Comparison of ENCODE assay signal across 13 mouse cellular contexts in genomic region chr12:12812873-12813272, GRCm38 (mm10).
DNase-seq lines count a peak whose midpoint lies in the region; ATAC-seq lines count a peak whose summit lies in the region.
"Had no signal": no experiment of that assay in that cellular context is flagged by ENCODE, and none has a peak within 500 bp of the region (broad histone marks: within the 10 kb centered on the region; RNA-seq: fewer than 3 reads in every experiment).

No protein-coding gene starts in this region.

- 0 out of 2 replicates have a peak, but pooled peaks cover 4% of the 10 kb centered on the region for H3K27me3 ChIP-seq in midbrain, embryonic 12.5 days
- H3K27me3 ChIP-seq: embryonic facial prominence, embryonic 13.5 days; liver, embryonic 15.5 days; stomach, embryonic 15.5 days had no signal

- DNase-seq in cerebellum, postnatal 10 days = peak; percentile 71 to 75
- DNase-seq in cerebellum, adult 11-12 months = no peak
- peak; percentile 78 for DNase-seq in ES-CJ7 (ENCODE audit: low read depth, low spot score)
- no peak for DNase-seq in gastrocnemius, adult 8-10 months (ENCODE audit: low spot score in 2 of 2)
- no peak for DNase-seq in urinary bladder, postnatal 36 days (ENCODE audit: low spot score in 2 of 2)
- no peak for DNase-seq in testis, postnatal 14 days (ENCODE audit: low spot score)
- DNase-seq: heart, adult 18-20 months had no signal

- peaks cover 30% of the 10 kb centered on the region for H3K4me1 ChIP-seq in midbrain, embryonic 12.5 days

- H3K4me2 ChIP-seq in midbrain, embryonic 12.5 days (replicated peaks) = no peak overlapping the region
- H3K4me2 ChIP-seq: embryonic facial prominence, embryonic 13.5 days; liver, embryonic 15.5 days; stomach, embryonic 15.5 days had no signal

- no peaks in the 10 kb centered on the region for H3K9me3 ChIP-seq in midbrain, embryonic 12.5 days
- H3K9me3 ChIP-seq: embryonic facial prominence, embryonic 13.5 days; liver, embryonic 15.5 days; stomach, embryonic 15.5 days had no signal

- no peaks in the 10 kb centered on the region for H3K36me3 ChIP-seq in midbrain, embryonic 12.5 days
- H3K36me3 ChIP-seq: embryonic facial prominence, embryonic 13.5 days; liver, embryonic 15.5 days; stomach, embryonic 15.5 days had no signal

- peak; percentile 44; the same call in 1 of the 2 replicates for ATAC-seq in granulocyte monocyte progenitor cell, adult 5-6 weeks (replicated peaks; ENCODE audit: poor library complexity, severe bottlenecking)
- ATAC-seq in midbrain, embryonic 12.5 days (ENCODE audit: low FRiP score, low read depth) = peak; percentile 77
- ATAC-seq: inflammation-experienced regulatory T-cells, adult 6 months had no signal

- no peak overlapping the region for H3K9ac ChIP-seq in midbrain, embryonic 12.5 days (replicated peaks)
- H3K9ac ChIP-seq: embryonic facial prominence, embryonic 13.5 days; liver, embryonic 15.5 days; stomach, embryonic 15.5 days had no signal

- WGBS in midbrain, embryonic 12.5 days = 17% methylated on average over 6 of the region's 6 CpGs

- no peak overlapping the region for H3K4me3 ChIP-seq in midbrain, embryonic 12.5 days
- H3K4me3 ChIP-seq: embryonic facial prominence, embryonic 13.5 days; liver, embryonic 15.5 days; stomach, embryonic 15.5 days had no signal

- H3K27ac ChIP-seq in midbrain, embryonic 12.5 days (replicated peaks) = peak overlapping the region; percentile 71
- H3K27ac ChIP-seq: embryonic facial prominence, embryonic 13.5 days; liver, embryonic 15.5 days; stomach, embryonic 15.5 days had no signal

Comparison
In these comparisons a context has a peak if more than half of its experiments do, and no peak if none do; other contexts are left out.
1. DNase-seq: peak in cerebellum, postnatal 10 days (2 of 2) and ES-CJ7 (single experiment); none in cerebellum, adult 11-12 months (single experiment), gastrocnemius, adult 8-10 months (0 of 2), urinary bladder, postnatal 36 days (0 of 2) and testis, postnatal 14 days (single experiment).